Mouse (Mus musculus) inflammation-experienced regulatory T-cells, adult 16 weeks (primary cell): Measurements from ENCODE around the gene Mad2l1bp. TPM values are rescaled to one million over a fixed set of nuclear protein-coding genes. Genes with fewer than 3 reads are reported as not detected.

ENCODE experiments used
- polyA plus RNA-seq: library from polyadenylated mRNA; unstranded; fragments of 100-300 nt; shearing (Covaris generic); gene quantifications from one replicate; pipeline ENCODE4 v1.2.1, GENCODE M21; 2017

Mad2l1bp gene
- polyA plus RNA-seq: 67.3 TPM

GRCm38 (mm10) chr17:46152847-46153782 lies at the start of gene Mad2l1bp:
Mad2l1bp (minus strand) TSS chr17:46153553.

GRCm38 (mm10) chr17:46202421-46203071 lies 49.2 kb upstream of the Mad2l1bp start, which contains the start of the genes Polh and Xpo5:
Polh (minus strand) TSS chr17:46202645.
Xpo5 (plus strand) TSS chr17:46202782.

DNA sequence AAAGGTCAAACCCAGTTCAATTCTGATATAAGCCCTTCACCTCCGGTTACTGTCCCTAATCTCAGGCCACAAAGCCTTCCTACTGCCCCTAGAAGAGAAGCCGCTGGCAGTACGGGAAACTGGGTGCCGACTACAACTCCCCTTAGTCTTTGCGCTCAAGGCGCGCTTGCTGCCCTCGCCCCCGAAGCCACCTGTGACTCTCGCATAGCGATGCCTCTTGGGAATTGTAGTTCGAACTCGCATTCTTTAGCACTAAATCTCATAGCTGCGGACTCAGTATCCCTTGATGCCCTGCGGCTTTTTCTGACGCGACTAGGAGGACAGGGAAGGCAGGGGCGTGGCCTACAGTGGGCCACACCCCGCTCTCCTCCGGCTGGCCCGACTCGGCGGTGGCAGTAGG lies 7.3 kb upstream of the Mad2l1bp start, which contains the start of gene Gtpbp2:
Gtpbp2 (plus strand) TSS at position 347 of the 400 bp plus-strand sequence.

DNA sequence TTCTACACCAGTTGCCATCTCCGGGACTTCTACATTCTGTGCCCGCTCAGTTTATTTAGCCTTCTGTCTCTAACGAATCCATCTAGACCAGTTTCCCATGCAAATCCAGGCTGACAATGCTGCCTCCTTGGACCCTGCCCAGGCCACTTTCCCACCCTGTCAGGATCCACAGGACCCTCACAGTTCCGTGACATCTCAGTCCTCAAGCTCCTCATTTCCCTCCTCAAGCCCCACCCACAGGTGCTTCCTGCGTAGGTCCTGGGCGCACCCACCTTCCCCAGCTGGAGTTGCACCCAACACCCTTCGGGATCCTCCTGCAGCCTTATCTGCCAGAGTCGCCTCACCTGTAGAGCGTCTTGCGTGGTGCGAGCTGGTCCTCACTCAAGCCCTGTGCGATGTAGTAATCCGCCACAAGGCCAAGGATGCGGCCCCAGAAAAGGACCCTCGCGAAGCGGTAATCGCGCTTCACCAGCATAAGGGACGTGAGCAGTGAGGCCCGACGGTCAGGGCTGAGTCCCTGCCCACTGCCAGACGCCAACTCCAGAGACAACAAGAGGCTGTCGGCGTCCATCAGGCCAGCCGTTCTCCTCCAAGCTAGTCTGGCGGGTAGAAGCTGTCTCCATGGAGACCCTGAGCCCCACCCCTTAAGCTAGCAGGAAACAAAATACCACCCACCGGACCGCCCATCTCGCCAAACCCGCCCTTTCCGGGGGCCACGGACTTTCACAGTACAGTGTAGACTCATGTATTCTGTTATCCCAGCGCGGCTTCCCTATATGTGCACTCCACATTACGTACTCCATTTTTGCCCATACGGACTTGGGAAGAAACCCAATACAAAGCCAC lies 9.6 kb downstream of the Mad2l1bp start, which contains the start of gene Rsph9:
Rsph9 (minus strand) TSS at position 639 of the 846 bp plus-strand sequence.

DNA sequence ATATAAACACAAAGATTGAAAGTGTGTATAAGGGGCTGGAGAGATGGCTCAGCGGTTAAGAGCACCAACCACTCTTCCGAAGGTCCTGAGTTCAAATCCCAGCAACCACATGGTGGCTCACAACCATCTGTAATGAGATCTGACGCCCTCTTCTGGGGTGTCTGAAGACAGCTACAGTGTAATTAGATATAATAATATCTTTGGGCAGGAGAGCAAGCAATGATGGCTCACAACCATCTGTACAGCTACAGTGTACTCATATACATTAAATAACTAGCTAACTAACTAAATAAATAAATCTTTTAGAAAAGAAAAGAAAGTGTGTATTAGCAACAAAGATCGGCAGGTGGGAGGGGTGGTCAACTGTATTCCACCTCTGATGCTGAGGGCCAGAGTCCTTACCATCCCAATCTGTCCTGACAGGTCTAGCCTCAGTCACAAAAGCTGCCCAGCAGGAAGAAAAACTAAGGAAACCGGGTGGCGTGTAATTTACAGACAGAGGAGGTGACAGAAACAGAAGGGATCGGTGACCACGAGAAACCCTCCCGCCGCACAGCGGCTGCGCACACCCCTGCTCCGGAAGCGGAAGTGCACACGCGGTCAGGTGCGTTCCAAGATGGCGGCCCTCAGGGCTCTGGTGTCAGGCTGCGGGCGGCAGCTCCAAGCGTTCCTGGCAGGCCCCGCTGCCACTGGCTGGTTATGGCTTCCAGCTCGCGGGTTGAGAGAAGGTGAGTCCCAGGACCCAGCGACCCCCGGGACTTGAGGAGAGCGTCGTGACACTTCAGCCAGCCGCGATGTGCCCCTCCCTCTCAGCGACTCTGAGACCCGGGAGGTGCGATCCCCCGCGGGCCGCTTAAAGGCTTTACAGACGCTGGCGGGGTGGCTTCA lies 42.7 kb downstream of the Mad2l1bp start, which contains the start of gene Mrps18a:
Mrps18a (plus strand) TSS at position 585 of the 888 bp plus-strand sequence.

Other genes with a start within 250 kb of the Mad2l1bp start
- gene Vegfa, start 121.2 kb downstream of the Mad2l1bp start, polyA plus RNA-seq: not detected
- 101 TPM for gene Mrps18a, start 42.6 kb downstream of the Mad2l1bp start, polyA plus RNA-seq
- gene Rsph9, start 9.3 kb downstream of the Mad2l1bp start, polyA plus RNA-seq: 2.2 TPM
- gene Gtpbp2, start 7.5 kb upstream of the Mad2l1bp start, polyA plus RNA-seq: 87.5 TPM
- gene Polh, start 49.1 kb upstream of the Mad2l1bp start, polyA plus RNA-seq: 7.7 TPM
- gene Xpo5, start 49.2 kb upstream of the Mad2l1bp start, polyA plus RNA-seq: 54.1 TPM
- 71.2 TPM for gene Polr1c, start 94.5 kb upstream of the Mad2l1bp start, polyA plus RNA-seq
- 186 TPM for gene Yipf3, start 94.5 kb upstream of the Mad2l1bp start, polyA plus RNA-seq
- 0.20 TPM for gene Lrrc73, start 100.0 kb upstream of the Mad2l1bp start, polyA plus RNA-seq
- 35.1 TPM for gene Tjap1, start 129.5 kb upstream of the Mad2l1bp start, polyA plus RNA-seq
- gene Dlk2, start 143.9 kb upstream of the Mad2l1bp start, polyA plus RNA-seq: not detected
- 9.5 TPM for gene Abcc10, start 174.8 kb upstream of the Mad2l1bp start, polyA plus RNA-seq
- 1.3 TPM for gene Zfp318, start 230.2 kb upstream of the Mad2l1bp start, polyA plus RNA-seq